ENCODE assay signal across 16 mouse cellular contexts in genomic region chr17:86125908-86126307, GRCm38 (mm10). TPM values are rescaled to one million over a fixed set of nuclear protein-coding genes. Genes with fewer than 3 reads are reported as not detected.
A peak's percentile ranks its signal among the peaks of the same experiment; 100 is the strongest.
DNase-seq lines count a peak whose midpoint lies in the region; ATAC-seq and TF ChIP-seq lines count a peak whose summit lies in the region.
"Had no signal": no experiment of that assay in that cellular context is flagged by ENCODE, and none has a peak within 500 bp of the region (broad histone marks: within the 10 kb centered on the region; RNA-seq: fewer than 3 reads in every experiment).

No protein-coding gene starts in this region.

- H3K4me2 ChIP-seq in kidney, embryonic 14.5 days (replicated peaks; ENCODE audit: low read depth, low read length) = no peak overlapping the region
- H3K4me2 ChIP-seq: neural tube, embryonic 12.5 days had no signal

- peaks cover 2% of the 10 kb centered on the region for H3K36me3 ChIP-seq in kidney, adult 2 months (ENCODE audit: control insufficient read depth, insufficient read depth, low read length)
- peaks cover 55% of the 10 kb centered on the region for H3K36me3 ChIP-seq in kidney, embryonic 14.5 days (ENCODE audit: control insufficient read depth, insufficient read depth, low read length)

- no peak for TF ChIP-seq POLR2A in kidney, adult 2 months (IDR thresholded peaks at IDR 0.05; ENCODE audit: low read depth, low read length)
- no peak for TF ChIP-seq POLR2A in embryonic fibroblast, embryonic 13.5 days (IDR thresholded peaks at IDR 0.05; ENCODE audit: low read depth, low read length)

- H3K9ac ChIP-seq in kidney, embryonic 14.5 days (ENCODE audit: low read depth, low read length) = no peak overlapping the region
- H3K9ac ChIP-seq: neural tube, embryonic 12.5 days had no signal

- no peak overlapping the region for H3K27ac ChIP-seq in kidney, adult 2 months (ENCODE audit: insufficient read depth, low read depth, low read length)
- H3K27ac ChIP-seq in kidney, embryonic 14.5 days (ENCODE audit: low read depth, low read length) = no peak overlapping the region
- H3K27ac ChIP-seq in embryonic fibroblast, embryonic 13.5 days (ENCODE audit: insufficient read depth, low read length) = no peak overlapping the region
- H3K27ac ChIP-seq: gastrocnemius, adult 2 months; neural tube, embryonic 12.5 days had no signal

- peak; percentile 4 for DNase-seq in adrenal gland, postnatal 14 days
- DNase-seq in adrenal gland, adult 2 months = no peak
- DNase-seq in kidney, adult 2 months = no peak
- DNase-seq in ES-CJ7 (ENCODE audit: low read depth, low spot score) = peak; percentile 39
- DNase-seq in cerebellum, adult 8-10 months = no peak
- DNase-seq: cerebellum, postnatal 25 days; gastrocnemius, adult 2 months; midbrain, embryonic 14.5 days; thymus, adult 2 months had no signal

- H3K4me1 ChIP-seq in kidney, adult 2 months (ENCODE audit: control insufficient read depth, insufficient read depth, low read length) = no peaks in the 10 kb centered on the region
- no peaks in the 10 kb centered on the region for H3K4me1 ChIP-seq in kidney, embryonic 14.5 days (ENCODE audit: control insufficient read depth, insufficient read depth, low read length)
- H3K4me1 ChIP-seq in embryonic fibroblast, embryonic 13.5 days (ENCODE audit: control insufficient read depth, insufficient read depth, low read length) = no peaks in the 10 kb centered on the region
- H3K4me1 ChIP-seq: neural tube, embryonic 12.5 days had no signal

- 0 out of 2 replicates have a peak, but pooled peaks have one; percentile 15 for TF ChIP-seq CTCF in kidney, adult 2 months (conservative IDR thresholded peaks at IDR 0.05; ENCODE audit: insufficient read depth, insufficient read length, low read depth, low read length)
- 0 out of 2 replicates have a peak, but pooled peaks have one; percentile 13 for TF ChIP-seq CTCF in embryonic fibroblast, embryonic 13.5 days (IDR thresholded peaks at IDR 0.05; ENCODE audit: borderline replicate concordance, insufficient read depth, low read length)

- no peak overlapping the region for H3K4me3 ChIP-seq in kidney, adult 2 months (ENCODE audit: insufficient read depth, low read depth, low read length)
- H3K4me3 ChIP-seq in kidney, embryonic 14.5 days (ENCODE audit: low read length) = no peak overlapping the region
- H3K4me3 ChIP-seq in embryonic fibroblast, embryonic 13.5 days (ENCODE audit: insufficient read depth, low read length) = no peak overlapping the region
- H3K4me3 ChIP-seq: gastrocnemius, adult 2 months; neural tube, embryonic 12.5 days had no signal

- no peaks in the 10 kb centered on the region for H3K9me3 ChIP-seq in kidney, embryonic 14.5 days (ENCODE audit: control insufficient read depth, low read length)
- H3K9me3 ChIP-seq: G1E; neural tube, embryonic 12.5 days had no signal

- H3K27me3 ChIP-seq in kidney, adult 2 months (replicated peaks; ENCODE audit: control insufficient read depth, insufficient read depth, low read length) = no peaks in the 10 kb centered on the region
- H3K27me3 ChIP-seq in kidney, embryonic 14.5 days (ENCODE audit: control insufficient read depth, insufficient read depth, low read length) = no peaks in the 10 kb centered on the region
- H3K27me3 ChIP-seq: neural tube, embryonic 12.5 days had no signal

- WGBS in kidney, adult 2 months = 78% methylated on average over 5 of the region's 5 CpGs
- 86% methylated on average over 5 of the region's 5 CpGs for WGBS in kidney, embryonic 14.5 days

- ATAC-seq in kidney, embryonic 14.5 days (ENCODE audit: low FRiP score, low TSS enrichment) = no peak
- ATAC-seq in erythroid progenitor cell, adult 5-6 weeks (replicated peaks; ENCODE audit: low FRiP score, poor library complexity, severe bottlenecking) = no peak
- ATAC-seq: hindbrain, embryonic 16.5 days; lung, postnatal 0 days had no signal

RNA-seq across cellular contexts. Expression of gene Srbd1, which starts 19.1 kb away (rescaled TPM):
- 16.4 and 17.2 TPM in 2 replicates for total RNA-seq in adrenal gland, postnatal 14 days (2021)
- 10 to 100 TPM; 13.8 to 18.2 TPM for total RNA-seq in adrenal gland, adult 2 months (2021)
- polyA plus RNA-seq in adrenal gland, adult 2 months (2012; rRNA removed) = 0.75 and 1.3 TPM in 2 replicates
- 2.3 and 3.6 TPM in 2 replicates for polyA plus RNA-seq in kidney, adult 2 months (2012; rRNA removed)
- 11.6 and 12.7 TPM in 2 replicates for polyA plus RNA-seq in kidney, embryonic 14.5 days (2014; fragmentation: Nextera tagmentation; extraction: Ambion mirVana)
- polyA plus RNA-seq in embryonic fibroblast, embryonic 13.5 days (2011; ENCODE audit: insufficient read length, low read depth, missing spikeins) = 17.2 and 17.9 TPM in 2 replicates
- 39.8 and 50.8 TPM in 2 replicates for total RNA-seq in erythroid progenitor cell, adult 5-6 weeks (2015; ENCODE audit: low replicate concordance)
- 67.0 and 82.8 TPM in 2 replicates for total RNA-seq in erythroid progenitor cell, adult 5-6 weeks (2017; ENCODE audit: low replicate concordance)

RNA-seq across cellular contexts. Expression of gene Prkce, which starts 41.7 kb away (rescaled TPM):
- 26.0 and 26.1 TPM in 2 replicates for total RNA-seq in adrenal gland, postnatal 14 days (2021)
- 10 to 100 TPM; 17.5 to 20.5 TPM for total RNA-seq in adrenal gland, adult 2 months (2021)
- 4.0 and 4.5 TPM in 2 replicates for polyA plus RNA-seq in adrenal gland, adult 2 months (2012; rRNA removed)
- 5.0 and 6.1 TPM in 2 replicates for polyA plus RNA-seq in kidney, adult 2 months (2012; rRNA removed)
- 7.2 and 8.8 TPM in 2 replicates for polyA plus RNA-seq in kidney, embryonic 14.5 days (2014; fragmentation: Nextera tagmentation; extraction: Ambion mirVana)
- polyA plus RNA-seq in embryonic fibroblast, embryonic 13.5 days (2011; ENCODE audit: insufficient read length, low read depth, missing spikeins) = 5.5 and 9.6 TPM in 2 replicates
- total RNA-seq in erythroid progenitor cell, adult 5-6 weeks (2015; ENCODE audit: low replicate concordance) = 2.9 and 4.0 TPM in 2 replicates
- total RNA-seq in erythroid progenitor cell, adult 5-6 weeks (2017; ENCODE audit: low replicate concordance) = 0.30 and 4.1 TPM in 2 replicates

Comparison
In these comparisons a context has a peak if more than half of its experiments do, and no peak if none do; other contexts are left out.
1. DNase-seq: peak in adrenal gland, postnatal 14 days (single experiment) and ES-CJ7 (single experiment); none in adrenal gland, adult 2 months (single experiment), kidney, adult 2 months (single experiment) and cerebellum, adult 8-10 months (single experiment).